Mouse (Mus musculus) C2C12 (cell line): ENCODE results near the gene Traf3ip1.
A peak's percentile ranks its signal among the peaks of the same experiment; 100 is the strongest.

Source experiments
- CEBPB ChIP-seq: IDR thresholded peaks from one replicate; pipeline ENCODE4 v1.6.1; 2011; ENCODE audit warnings: low read depth, mild to moderate bottlenecking, control low read depth, moderate library complexity
- CTCF ChIP-seq: IDR thresholded peaks from one replicate; pipeline ENCODE4 v1.5.1; 2011; ENCODE audit not compliant: control insufficient read depth, insufficient read depth, insufficient read length
- FOSL1 ChIP-seq: IDR thresholded peaks from one replicate; pipeline ENCODE4 v1.8.0; 2011; ENCODE audit warnings: mild to moderate bottlenecking, low read length; ENCODE audit not compliant: poor library complexity, insufficient read depth, severe bottlenecking
- MAX ChIP-seq: IDR thresholded peaks from one replicate; pipeline ENCODE4 v1.6.1; 2011; ENCODE audit warnings: mild to moderate bottlenecking, control low read depth
- MYOD1 ChIP-seq: IDR thresholded peaks from one replicate; pipeline ENCODE4 v1.6.1; 2011; ENCODE audit warnings: low read depth; ENCODE audit not compliant: control insufficient read depth, insufficient read length
- MYOG ChIP-seq: IDR thresholded peaks from one replicate; pipeline ENCODE4 v1.6.1; 2011; ENCODE audit not compliant: control insufficient read depth, insufficient read length; ENCODE audit errors: extremely low read depth
- USF1 ChIP-seq: IDR thresholded peaks from one replicate; pipeline ENCODE4 v1.6.1; 2011; ENCODE audit warnings: low read depth, mild to moderate bottlenecking, control low read depth, moderate library complexity

GRCm38 (mm10) chr1:91562977-91563590 is 68.6 kb downstream of the Traf3ip1 start:
- TF ChIP-seq CTCF (no peak), USF1 (peak; percentile 18), MAX (no peak), MYOG (no peak), CEBPB (no peak), MYOD1 (no peak), FOSL1 (no peak)
